Mouse (Mus musculus): Measurements from ENCODE around the gene Pik3r6.

DNA sequence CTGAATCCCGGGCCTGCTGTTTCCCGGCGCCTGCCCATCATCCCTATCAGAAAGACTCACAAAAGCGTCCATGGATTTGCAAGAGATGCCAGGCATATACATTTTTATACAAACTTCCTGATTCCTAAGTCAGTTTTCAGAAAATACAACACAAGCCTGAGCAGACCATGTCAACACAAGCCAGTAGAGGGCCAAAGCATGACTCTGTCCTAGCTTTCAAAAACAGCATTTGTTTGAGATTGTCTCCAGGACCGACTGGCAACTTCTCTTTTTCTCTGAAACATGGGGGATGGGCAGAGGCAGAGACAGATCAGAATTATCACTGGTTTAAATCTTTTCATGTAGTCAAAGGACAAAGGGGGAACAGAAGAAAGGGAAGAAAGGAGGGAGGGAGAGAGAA, 18.5 kb downstream of the Pik3r6 start:
- TF ChIP-seq EP300 (optimal IDR thresholded peaks at IDR 0.05) = no peak
- peak; percentile 30; the same call in 1 of the 2 replicates for TF ChIP-seq CTCF (IDR thresholded peaks at IDR 0.05; ENCODE audit: low read depth)
